Mouse (Mus musculus): ENCODE measurements around the gene Entpd5.

The Entpd5 gene

GRCm38 (mm10) chr12:84408819-84409507, at the start of gene Entpd5, which contains the start of gene Bbof1:
Gene Entpd5 (minus strand): TSS chr12:84409029.
Gene Bbof1 (plus strand): TSS chr12:84409071.
- DNase-seq (ENCODE audit: low read depth) = peak; percentile 92

GRCm38 (mm10) chr12:84456911-84457310, 48.1 kb upstream of the Entpd5 start:
- DNase-seq (ENCODE audit: low read depth) = no peak

GRCm38 (mm10) chr12:84451801-84452200, 43.0 kb upstream of the Entpd5 start:
- no peak for DNase-seq (ENCODE audit: low read depth)

GRCm38 (mm10) chr12:84450718-84451646, 42.2 kb upstream of the Entpd5 start, which contains the start of the genes Aldh6a1 and Lin52:
Gene Aldh6a1 (minus strand): TSS chr12:84451004.
Gene Lin52 (plus strand): TSS chr12:84451422.
- peak; percentile 98 for DNase-seq (ENCODE audit: low read depth)

DNA sequence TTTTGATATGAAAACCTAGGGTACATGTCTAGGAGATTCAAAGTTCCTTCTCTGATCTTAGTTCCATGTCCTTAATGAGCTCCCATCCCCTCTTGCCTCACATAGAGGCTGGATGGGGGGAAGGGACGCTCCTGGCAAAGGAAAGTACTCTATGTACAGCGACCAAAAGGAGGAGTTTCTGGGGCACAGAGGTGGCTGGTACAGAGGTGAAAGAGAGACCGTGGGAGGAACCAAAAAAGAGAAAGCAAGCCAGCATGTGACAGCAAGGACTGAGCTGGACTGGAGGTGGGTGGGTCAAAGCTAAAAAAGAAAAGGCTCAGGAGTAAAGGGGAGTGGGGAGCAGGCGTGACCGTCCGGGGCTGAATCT, 41.5 kb upstream of the Entpd5 start:
- DNase-seq (ENCODE audit: low read depth) = no peak

- DNase-seq (ENCODE audit: low read depth) = peak; percentile 15
These were observed 41.1 kb upstream of the Entpd5 start for GRCm38 (mm10) chr12:84449887-84450286.

GRCm38 (mm10) chr12:84448181-84448580, 39.4 kb upstream of the Entpd5 start:
- no peak for DNase-seq (ENCODE audit: low read depth)

GRCm38 (mm10) chr12:84447386-84447785, 38.6 kb upstream of the Entpd5 start:
- no peak for DNase-seq (ENCODE audit: low read depth)

DNA sequence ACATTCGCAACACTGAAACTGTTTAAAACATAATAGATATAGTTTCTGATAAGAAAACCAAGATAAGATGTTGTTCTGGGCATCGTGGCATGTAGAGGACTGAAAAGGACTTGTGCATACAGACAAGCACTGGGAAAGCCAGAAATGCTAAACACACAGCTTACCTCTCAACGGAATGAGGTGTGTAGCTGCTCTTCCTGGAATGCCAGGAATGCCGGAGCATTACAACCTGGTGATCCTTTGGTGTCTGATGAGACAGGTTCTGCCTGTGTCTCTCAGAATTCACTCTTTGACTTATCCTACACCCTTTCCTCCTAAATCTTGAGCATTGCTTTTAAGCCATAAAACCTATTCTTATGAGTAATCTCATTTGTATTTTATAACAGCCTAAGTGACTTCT, 33.7 kb upstream of the Entpd5 start:
- no peak for DNase-seq (ENCODE audit: low read depth)

DNA sequence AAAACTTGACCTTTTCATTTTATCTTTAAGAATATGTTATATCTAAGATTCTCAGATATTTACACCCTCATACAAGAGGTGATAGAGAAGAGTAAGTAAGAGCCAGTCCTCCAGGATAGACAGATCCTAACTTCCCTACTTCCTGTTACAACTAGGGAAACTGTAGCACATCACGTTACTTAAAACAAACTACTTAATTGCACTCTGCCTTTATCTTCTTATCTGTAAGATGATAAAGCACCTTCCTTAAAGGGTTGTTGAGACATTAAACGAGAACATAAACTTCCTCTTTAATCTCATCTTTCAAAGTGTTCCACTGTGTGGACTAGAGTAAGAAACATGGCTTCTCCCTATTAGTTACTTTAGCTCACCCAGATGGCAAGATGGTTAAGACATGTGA, 29.9 kb upstream of the Entpd5 start:
- no peak for DNase-seq (ENCODE audit: low read depth)

- no peak for DNase-seq (ENCODE audit: low read depth)
These were observed 21.0 kb upstream of the Entpd5 start for GRCm38 (mm10) chr12:84429825-84430224.

DNA sequence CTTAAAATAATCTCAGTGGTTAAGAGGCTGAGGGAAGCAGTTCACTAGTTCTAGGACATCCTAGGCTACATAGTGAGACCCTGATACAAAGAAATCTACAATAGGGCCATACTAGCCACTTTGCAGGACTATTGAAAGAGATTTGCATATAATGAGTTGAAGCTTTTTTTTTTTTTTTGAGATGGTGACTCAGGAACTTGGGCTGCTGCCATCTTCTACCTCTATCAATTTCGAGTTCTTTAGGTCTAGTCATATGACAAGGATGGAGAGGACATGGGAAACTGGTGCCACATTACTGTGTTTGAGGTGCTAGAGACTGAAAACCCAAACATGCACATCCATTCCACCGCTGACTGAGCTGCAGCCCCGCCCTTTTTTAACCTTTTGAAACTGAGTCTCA, 15.2 kb upstream of the Entpd5 start:
- DNase-seq (ENCODE audit: low read depth) = no peak

DNA sequence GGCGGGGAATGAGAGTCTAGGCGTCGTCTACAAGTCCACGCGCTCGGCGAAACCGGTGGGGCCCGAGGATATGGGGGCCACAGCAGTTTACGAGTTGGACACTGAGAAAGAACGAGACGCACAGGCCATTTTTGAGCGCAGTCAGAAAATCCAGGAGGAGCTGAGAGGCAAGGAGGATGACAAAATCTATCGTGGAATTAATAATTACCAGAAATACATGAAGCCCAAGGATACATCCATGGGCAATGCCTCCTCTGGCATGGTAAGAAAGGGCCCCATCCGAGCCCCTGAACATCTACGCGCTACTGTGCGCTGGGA, 8.7 kb upstream of the Entpd5 start:
- DNase-seq (ENCODE audit: low read depth) = no peak

DNA sequence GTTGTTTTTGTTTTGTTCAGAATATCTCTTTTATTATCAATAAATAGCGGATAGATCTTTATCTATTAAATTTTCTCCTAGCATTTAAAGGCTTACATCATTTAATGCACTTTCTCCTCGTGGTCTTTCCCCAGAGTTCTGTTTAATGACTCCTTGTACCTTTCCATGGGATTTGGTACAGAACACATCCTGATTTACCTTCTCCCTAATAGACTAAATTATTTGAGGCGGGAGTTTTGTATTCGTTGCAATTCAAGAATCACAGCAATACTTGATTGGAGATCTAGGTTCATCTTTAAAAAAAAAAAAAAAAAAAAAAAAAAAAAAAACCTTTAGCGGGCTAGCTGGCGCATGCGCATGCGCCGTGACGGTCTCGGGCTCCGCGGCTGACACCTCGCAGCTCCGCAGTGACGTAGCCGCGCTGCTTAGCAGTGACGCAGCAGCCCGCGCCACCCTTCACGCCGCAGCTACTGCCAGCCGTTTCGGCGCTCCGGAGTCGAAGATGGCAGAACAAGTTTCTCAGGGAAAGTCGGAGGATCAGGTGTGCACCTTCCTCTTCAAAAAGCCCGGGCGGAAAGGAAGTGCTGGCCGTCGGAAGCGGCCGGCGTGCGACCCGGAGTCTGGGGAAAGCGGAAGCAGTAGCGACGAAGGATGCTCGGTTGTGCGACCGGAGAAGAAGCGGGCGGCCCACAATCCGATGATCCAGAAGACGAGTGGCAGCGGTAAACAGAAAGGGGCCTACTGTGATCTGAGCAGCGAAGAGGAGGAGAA, 8.2 kb upstream of the Entpd5 start, which contains the start of gene Rnf113a2:
Rnf113a2 (plus strand) TSS at position 363 of the 771 bp plus-strand sequence.
- DNase-seq (ENCODE audit: low read depth) = peak; percentile 95

DNA sequence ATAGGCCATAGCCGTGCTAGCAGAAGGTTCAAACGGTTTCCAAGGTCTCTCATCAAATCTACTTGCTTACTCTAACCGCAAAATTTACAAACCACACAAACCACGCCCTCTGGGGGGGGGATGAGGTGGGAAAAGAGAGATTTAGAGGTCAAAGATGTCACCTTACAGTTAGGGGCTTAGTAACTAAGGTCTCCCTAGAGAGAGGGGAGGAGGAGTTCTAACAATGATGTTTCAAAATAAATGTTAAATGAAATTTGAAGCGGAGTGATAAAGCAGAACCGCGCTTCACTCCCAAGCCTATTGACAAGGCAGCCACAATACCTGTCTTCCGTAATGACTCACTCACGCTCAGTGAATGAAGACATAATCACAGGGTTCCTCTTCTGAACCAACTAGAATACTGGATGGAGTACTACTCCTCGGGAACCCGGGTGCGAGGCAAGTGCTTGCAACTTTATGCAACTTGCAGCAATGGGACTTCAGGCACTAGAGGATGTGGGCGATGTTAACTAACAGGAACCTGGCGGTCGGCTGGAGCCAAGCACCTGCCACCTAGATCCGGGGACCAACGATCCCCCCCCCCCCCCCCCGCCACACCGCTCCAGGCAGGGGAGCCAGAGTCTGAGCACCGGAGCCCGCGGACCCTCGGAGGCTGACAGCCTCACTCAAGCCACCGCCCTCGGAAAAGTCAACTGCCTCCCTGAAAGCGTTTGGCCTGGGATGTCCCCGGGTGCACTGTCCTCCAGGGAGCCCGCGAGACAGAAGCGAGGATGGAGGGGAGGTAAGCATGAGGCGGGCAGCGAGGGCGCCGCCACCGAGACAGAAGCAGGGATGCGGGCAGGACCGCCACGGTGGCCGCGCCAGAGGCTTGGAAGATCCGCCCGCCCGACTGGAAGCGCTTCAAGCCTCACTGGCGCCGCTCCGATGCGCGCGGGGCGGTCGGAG, 683 bp downstream of the Entpd5 start:
- DNase-seq (ENCODE audit: low read depth) = peak; percentile 86

DNA sequence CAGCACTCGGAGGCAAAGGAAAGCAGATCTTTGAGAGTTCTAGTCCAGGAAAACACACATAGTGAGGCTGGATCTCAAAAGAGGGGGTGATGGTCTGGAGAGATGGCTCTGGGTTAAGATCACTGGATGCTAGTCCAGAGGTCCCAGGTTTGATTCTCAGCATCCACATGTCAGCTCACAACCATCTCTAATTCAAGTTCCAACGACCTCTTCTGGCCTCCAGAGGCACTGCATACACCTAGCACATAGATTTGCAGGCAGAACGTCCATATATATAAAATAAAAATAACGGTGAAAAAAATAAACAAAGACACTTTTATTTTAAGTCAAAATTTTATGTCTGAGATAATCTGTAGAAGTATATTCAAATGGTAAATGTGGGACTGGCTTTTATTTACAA, 1.6 kb downstream of the Entpd5 start:
- peak; percentile 26 for DNase-seq (ENCODE audit: low read depth)

- peak; percentile 18 for DNase-seq (ENCODE audit: low read depth)
These were observed 4.3 kb downstream of the Entpd5 start for GRCm38 (mm10) chr12:84404541-84404940.

- DNase-seq (ENCODE audit: low read depth) = no peak
These were observed 5.9 kb downstream of the Entpd5 start for GRCm38 (mm10) chr12:84402923-84403322.

DNA sequence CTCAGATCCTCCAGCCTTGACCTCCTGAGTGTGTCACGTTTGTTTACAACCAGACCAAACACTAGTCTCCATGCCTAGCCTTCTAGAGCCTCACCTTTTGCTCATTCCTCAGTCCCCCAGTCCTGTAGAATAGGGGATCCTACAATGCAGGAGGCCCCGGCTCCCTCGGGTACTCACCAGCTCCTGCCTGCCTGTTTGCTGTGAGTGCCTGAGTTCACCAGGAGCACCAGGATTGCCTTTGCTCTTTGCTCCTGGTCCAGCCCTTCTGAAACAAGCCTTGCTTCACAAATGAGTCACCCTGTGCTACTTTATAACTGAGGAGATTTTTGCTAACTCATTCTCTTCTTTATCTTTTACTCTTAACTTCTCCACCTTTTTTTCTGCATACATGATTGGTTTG, 8.2 kb downstream of the Entpd5 start:
- no peak for DNase-seq (ENCODE audit: low read depth)

DNA sequence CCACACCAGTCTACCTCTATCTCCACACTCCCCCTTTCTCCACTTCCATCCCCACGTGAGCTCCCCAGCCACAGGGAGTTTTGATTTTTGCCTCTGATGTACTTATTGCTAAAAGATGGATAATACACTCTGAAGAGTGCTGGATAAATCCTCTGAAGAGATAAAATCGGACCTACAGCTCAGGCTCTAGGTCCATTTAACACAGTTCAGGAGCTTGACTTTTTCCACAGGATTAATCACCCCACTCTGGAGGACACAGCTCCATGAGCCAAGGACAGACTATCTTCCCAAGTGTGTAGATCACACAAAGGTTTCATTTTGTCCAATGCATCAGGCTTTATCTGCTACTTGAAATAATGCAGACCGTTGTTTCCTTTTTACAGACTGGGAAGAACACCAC, 8.8 kb downstream of the Entpd5 start:
- no peak for DNase-seq (ENCODE audit: low read depth)

DNA sequence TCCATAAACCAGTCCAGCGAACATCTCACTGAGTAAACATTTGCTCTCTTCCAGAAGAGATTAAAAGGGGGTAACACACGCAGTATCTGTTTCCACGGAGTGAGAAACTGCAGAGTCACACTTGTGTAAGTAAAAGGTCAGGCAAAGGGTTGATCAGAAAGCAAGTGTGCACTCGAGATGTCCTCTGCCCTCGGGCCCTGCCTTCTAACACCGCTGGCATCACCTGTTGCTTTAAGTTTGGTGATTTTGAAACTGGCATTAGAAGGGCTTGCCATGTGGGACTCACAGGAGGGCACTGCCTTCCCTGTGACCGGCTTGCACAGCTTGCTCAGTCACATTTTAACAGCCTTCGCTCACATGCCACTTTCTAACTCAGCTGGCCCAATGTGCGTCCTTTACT, 9.2 kb downstream of the Entpd5 start:
- DNase-seq (ENCODE audit: low read depth) = no peak
